Comparison of ENCODE assay signal across 9 mouse cellular contexts in genomic region chr10:94480380-94481101, GRCm38 (mm10).
DNase-seq lines count a peak whose midpoint lies in the region; ATAC-seq and TF ChIP-seq lines count a peak whose summit lies in the region.
"Had no signal": no experiment of that assay in that cellular context is flagged by ENCODE, and none has a peak within 500 bp of the region (broad histone marks: within the 10 kb centered on the region; RNA-seq: fewer than 3 reads in every experiment).

No protein-coding gene starts in this region.

- no peaks in the 10 kb centered on the region for H3K27me3 ChIP-seq in heart, adult 2 months (ENCODE audit: control insufficient read depth, insufficient read depth, low read length)
- no peaks in the 10 kb centered on the region for H3K27me3 ChIP-seq in heart, embryonic 11.5 days (ENCODE audit: control insufficient read depth, insufficient read depth, low read length)
- H3K27me3 ChIP-seq in small intestine, adult 2 months (ENCODE audit: control insufficient read depth, insufficient read depth, low read length): no peaks in the 10 kb centered on the region
- H3K27me3 ChIP-seq: megakaryocyte, embryonic 14.5 days had no signal

- peak; percentile 65 to 79 for DNase-seq in heart, adult 2 months
- DNase-seq in NIH3T3 (ENCODE audit: low read depth): peak; percentile 98
- peak; percentile 75 to 86 for DNase-seq in cerebellum, postnatal 14 days
- DNase-seq in kidney, adult 9 months: peak; percentile 78
- no peak for DNase-seq in spleen, postnatal 36 days (ENCODE audit: low spot score in 2 of 2)
- no peak for DNase-seq in spleen, adult 12 weeks (ENCODE audit: low spot score)

- H3K79me2 ChIP-seq in heart, adult 2 months (replicated peaks; ENCODE audit: control insufficient read depth, insufficient read depth, low read length): no peaks in the 10 kb centered on the region

- 0 out of 2 replicates have a peak, but pooled peaks cover 3% of the 10 kb centered on the region for H3K9me3 ChIP-seq in heart, embryonic 11.5 days (replicated peaks; ENCODE audit: control insufficient read depth, low read length)

- H3K36me3 ChIP-seq in heart, adult 2 months (ENCODE audit: control insufficient read depth, insufficient read depth, low read length): peaks cover 13% of the 10 kb centered on the region
- H3K36me3 ChIP-seq in heart, embryonic 11.5 days (ENCODE audit: control insufficient read depth, insufficient read depth, low read length): no peaks in the 10 kb centered on the region
- no peaks in the 10 kb centered on the region for H3K36me3 ChIP-seq in small intestine, adult 2 months (ENCODE audit: control insufficient read depth, insufficient read depth, low read length)

- intact Hi-C loops in heart, adult 2 months (cut with DNase I): loop anchor here (1.0 to 5.0 kb wide), 5 partner anchors 18 to 94 kb away; no protein-coding TSS in a partner anchor

- TF ChIP-seq CTCF in heart, adult 2 months (IDR thresholded peaks at IDR 0.05): peak; percentile 21; the same call in 1 of the 2 replicates
- TF ChIP-seq CTCF in small intestine, adult 2 months (IDR thresholded peaks at IDR 0.05; ENCODE audit: extremely low read depth, insufficient read length, insufficient replicate concordance, low read depth, low read length): no peak

- WGBS in heart, adult 2 months: 37% methylated on average over 13 of the region's 13 CpGs
- WGBS in heart, embryonic 11.5 days (ENCODE audit: insufficient replicate concordance): 78% methylated on average over 13 of the region's 13 CpGs
- WGBS in small intestine, adult 2 months: 77% methylated on average over 13 of the region's 13 CpGs

- H3K4me3 ChIP-seq in heart, adult 2 months: peak overlapping the region; percentile 51
- H3K4me3 ChIP-seq in heart, embryonic 11.5 days (ENCODE audit: low read depth, low read length): no peak overlapping the region
- no peak overlapping the region for H3K4me3 ChIP-seq in small intestine, adult 2 months (ENCODE audit: low read depth, low read length)
- H3K4me3 ChIP-seq: megakaryocyte, embryonic 14.5 days had no signal

- peak overlapping the region; percentile 93 for H3K27ac ChIP-seq in heart, adult 2 months
- no peak overlapping the region for H3K27ac ChIP-seq in heart, embryonic 11.5 days (ENCODE audit: low read depth, low read length)
- H3K27ac ChIP-seq in small intestine, adult 2 months (ENCODE audit: insufficient read depth, low read depth, low read length): peak overlapping the region; percentile 30; the same call in 1 of the 2 replicates

- H3K4me1 ChIP-seq in heart, adult 2 months (ENCODE audit: control insufficient read depth, insufficient read depth, low read length): peaks cover 13% of the 10 kb centered on the region
- no peaks in the 10 kb centered on the region for H3K4me1 ChIP-seq in heart, embryonic 11.5 days (ENCODE audit: control insufficient read depth, insufficient read depth, low read length)
- H3K4me1 ChIP-seq in small intestine, adult 2 months (ENCODE audit: control insufficient read depth, insufficient read depth, insufficient read length, low read length): no peaks in the 10 kb centered on the region
- H3K4me1 ChIP-seq: megakaryocyte, embryonic 14.5 days had no signal

- peak overlapping the region; percentile 43 for H3K9ac ChIP-seq in heart, adult 2 months (ENCODE audit: low read depth, low read length)
- H3K9ac ChIP-seq in heart, embryonic 11.5 days (ENCODE audit: low read depth, low read length): no peak overlapping the region

- no peak for ATAC-seq in heart, embryonic 11.5 days (replicated peaks; ENCODE audit: insufficient number of reproducible peaks, low FRiP score, low TSS enrichment)

- peak; percentile 80; the same call in 1 of the 2 replicates for TF ChIP-seq EP300 in heart, adult 2 months (IDR thresholded peaks at IDR 0.05; ENCODE audit: insufficient read depth, low read depth, low read length)

- no peak; the same call in 1 of the 2 replicates for TF ChIP-seq POLR2A in heart, adult 2 months (IDR thresholded peaks at IDR 0.05; ENCODE audit: insufficient read depth, low read depth, low read length)
- no peak for TF ChIP-seq POLR2A in small intestine, adult 2 months (IDR thresholded peaks at IDR 0.05; ENCODE audit: low read depth, low read length)

- no peak overlapping the region for H3K4me2 ChIP-seq in heart, embryonic 11.5 days

Comparison
In these comparisons a context has a peak if more than half of its experiments do, and no peak if none do; other contexts are left out.
1. DNase-seq: peak in heart, adult 2 months (2 of 2), NIH3T3 (single experiment), cerebellum, postnatal 14 days (2 of 2) and kidney, adult 9 months (single experiment); none in spleen, postnatal 36 days (0 of 2) and spleen, adult 12 weeks (single experiment).